Mouse (Mus musculus) thymus, adult 2 months (tissue): ENCODE measurements around the gene Ptbp1. TPM values are rescaled to one million over a fixed set of nuclear protein-coding genes. Genes with fewer than 3 reads are reported as not detected.

Experiments used
- DNase-seq: peaks from one replicate; pipeline ENCODE4 v3.0.0; 2021
- H3K27ac ChIP-seq: fragments of 200-500 bp; 2 replicates; pipeline ENCODE4 v1.5.1; 2012; ENCODE audit warnings: low read length, control low read depth; ENCODE audit not compliant: control insufficient read depth, insufficient read depth
- H3K27me3 ChIP-seq: fragments of 200-500 bp; 2 replicates; pipeline ENCODE4 v1.6.1; 2012; ENCODE audit warnings: mild to moderate bottlenecking, low read length, moderate library complexity, mixed read lengths; ENCODE audit not compliant: control insufficient read depth, insufficient read depth
- H3K36me3 ChIP-seq: fragments of 200-500 bp; 2 replicates; pipeline ENCODE4 v1.6.1; 2012; ENCODE audit warnings: mild to moderate bottlenecking, low read length, moderate library complexity; ENCODE audit not compliant: control insufficient read depth, insufficient read depth
- H3K4me1 ChIP-seq: fragments of 200-500 bp; replicated peaks from 2 replicates; pipeline ENCODE4 v1.6.1; 2012; ENCODE audit warnings: low read length; ENCODE audit not compliant: control insufficient read depth, insufficient read depth
- H3K4me3 ChIP-seq: fragments of 200-500 bp; 2 replicates; pipeline ENCODE4 v1.5.1; 2012; ENCODE audit warnings: mild to moderate bottlenecking, low read length, control low read depth, moderate library complexity; ENCODE audit not compliant: control insufficient read depth, insufficient read depth
- CTCF ChIP-seq: fragments of 200-500 bp; IDR thresholded peaks from 2 replicates; pipeline ENCODE4 v1.5.1; 2012; ENCODE audit warnings: mild to moderate bottlenecking, control low read depth, low read length, moderate library complexity, borderline replicate concordance; ENCODE audit not compliant: control insufficient read depth, poor library complexity, insufficient read depth; ENCODE audit errors: extremely low read depth
- POLR2A ChIP-seq: fragments of 200-500 bp; IDR thresholded peaks from 2 replicates; pipeline ENCODE4 v1.6.1; 2012; ENCODE audit warnings: mild to moderate bottlenecking, low read length, control low read depth, moderate library complexity; ENCODE audit not compliant: control insufficient read depth, poor library complexity, insufficient read depth; ENCODE audit errors: extremely low read depth
- WGBS: fragments of 180-500 bp; shearing (Covaris S2); methylation state at CpG from one replicate; pipeline ENCODE4 v1.1.7; 2018; 5-methylcytosine and 5-hydroxymethylcytosine counted together
- polyA plus RNA-seq: library from polyadenylated mRNA; depleted of rRNA; stranded (reverse); fragments of >200 nt; gene quantifications from 2 replicates; pipeline ENCODE4 v1.2.3, GENCODE M21; 2012

Gene Ptbp1
- polyA plus RNA-seq, 1 experiment: 583 TPM

GRCm38 (mm10) chr10:79821731-79822130, 32.5 kb upstream of the Ptbp1 start:
- WGBS: 96% methylated on average over 12 of the region's 12 CpGs
- TF ChIP-seq CTCF (no peak), POLR2A (no peak)
- DNase-seq: no peak
- no peak overlapping the region for H3K27ac ChIP-seq
- peaks cover 8% of the 10 kb centered on the region for H3K36me3 ChIP-seq
- H3K27me3 ChIP-seq: no peaks in the 10 kb centered on the region
- H3K4me3 ChIP-seq: no peak overlapping the region
- H3K4me1 ChIP-seq: 0 out of 2 replicates have a peak, but pooled peaks cover 5% of the 10 kb centered on the region

GRCm38 (mm10) chr10:79822372-79822771, 31.9 kb upstream of the Ptbp1 start:
- Histone ChIP-seq H3K27me3 (no peaks in the 10 kb centered on the region), H3K36me3 (peaks cover 8% of the 10 kb centered on the region), H3K4me1 (0 out of 2 replicates have a peak, but pooled peaks cover 5% of the 10 kb centered on the region), H3K27ac (no peak overlapping the region), H3K4me3 (no peak overlapping the region)
- 93% methylated on average over 17 of the region's 17 CpGs for WGBS
- TF ChIP-seq CTCF (no peak), POLR2A (no peak)
- DNase-seq: no peak

DNA sequence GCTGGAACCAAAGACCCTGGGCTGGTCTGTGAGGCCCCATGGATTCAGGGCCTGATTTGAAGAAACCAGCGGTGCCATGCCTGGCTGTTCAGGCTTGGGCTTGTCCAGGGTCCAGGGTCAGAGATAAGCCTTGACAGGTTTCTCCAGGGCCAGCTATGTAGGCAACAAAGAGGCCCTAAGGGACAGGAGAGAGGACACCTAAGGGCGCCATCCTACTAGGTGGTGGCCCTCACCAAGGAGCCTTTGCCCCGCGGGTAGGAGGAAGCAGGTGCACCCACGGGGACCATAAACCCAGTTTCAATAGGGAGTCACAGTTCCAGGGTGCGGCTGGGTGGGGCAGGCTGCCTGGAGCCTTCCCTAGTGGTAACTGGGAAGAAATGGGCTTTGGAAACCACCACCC, 31.2 kb upstream of the Ptbp1 start:
- no peak for TF ChIP-seq POLR2A
- no peak for TF ChIP-seq CTCF

GRCm38 (mm10) chr10:79824413-79824812, 29.8 kb upstream of the Ptbp1 start:
- TF ChIP-seq CTCF (no peak), POLR2A (no peak)
- H3K36me3 ChIP-seq: peaks cover 3% of the 10 kb centered on the region
- DNase-seq: no peak
- H3K27me3 ChIP-seq: no peaks in the 10 kb centered on the region
- 41% methylated on average over 6 of the region's 6 CpGs for WGBS
- H3K4me3 ChIP-seq: no peak overlapping the region
- no peak overlapping the region for H3K27ac ChIP-seq
- H3K4me1 ChIP-seq: 0 out of 2 replicates have a peak, but pooled peaks cover 5% of the 10 kb centered on the region

More for the DNA sequence above, 31.2 kb upstream of the Ptbp1 start:
- no peak for DNase-seq
- 0 out of 2 replicates have a peak, but pooled peaks cover 5% of the 10 kb centered on the region for H3K4me1 ChIP-seq
- H3K27me3 ChIP-seq: no peaks in the 10 kb centered on the region
- H3K36me3 ChIP-seq: peaks cover 8% of the 10 kb centered on the region
- no peak overlapping the region for H3K4me3 ChIP-seq
- WGBS: 47% methylated on average over 6 of the region's 6 CpGs
- H3K27ac ChIP-seq: no peak overlapping the region

GRCm38 (mm10) chr10:79831583-79831982, 22.6 kb upstream of the Ptbp1 start:
- Histone ChIP-seq H3K27ac (no peak overlapping the region), H3K4me3 (no peak overlapping the region), H3K36me3 (no peaks in the 10 kb centered on the region), H3K4me1 (peaks cover 25% of the 10 kb centered on the region), H3K27me3 (no peaks in the 10 kb centered on the region)
- TF ChIP-seq CTCF (no peak), POLR2A (no peak)
- no peak for DNase-seq
- WGBS: 37% methylated on average over 3 of the region's 3 CpGs

- DNase-seq: peak; percentile 37
- no peak overlapping the region for H3K4me3 ChIP-seq
- H3K27ac ChIP-seq: no peak overlapping the region
- 11% methylated on average over 7 of the region's 7 CpGs for WGBS
- no peaks in the 10 kb centered on the region for H3K27me3 ChIP-seq
- TF ChIP-seq CTCF: no peak
- H3K36me3 ChIP-seq: no peaks in the 10 kb centered on the region
- peaks cover 25% of the 10 kb centered on the region for H3K4me1 ChIP-seq
These were observed 22.0 kb upstream of the Ptbp1 start for GRCm38 (mm10) chr10:79832026-79832785.

DNA sequence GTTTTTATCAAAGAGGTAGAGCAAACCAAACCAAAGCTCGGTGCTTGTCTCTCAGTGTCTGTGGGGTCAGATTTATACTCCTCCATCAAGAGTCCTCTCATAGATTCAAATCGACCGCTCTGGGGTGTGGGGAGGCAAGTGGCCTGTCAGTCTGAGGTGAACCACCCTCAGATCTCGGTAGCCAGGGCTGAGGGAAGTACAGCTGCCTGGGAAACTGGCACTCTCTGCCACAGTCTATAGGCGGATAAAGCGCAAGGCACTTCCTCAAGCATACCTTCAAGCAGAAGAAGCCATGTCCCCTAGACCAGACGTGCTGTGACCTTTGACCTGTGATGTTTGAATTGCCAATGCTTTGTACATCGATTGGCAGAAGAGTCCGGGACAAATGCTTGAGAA, 21.4 kb upstream of the Ptbp1 start:
- H3K4me1 ChIP-seq: peaks cover 25% of the 10 kb centered on the region
- DNase-seq: no peak
- no peak for TF ChIP-seq POLR2A
- no peak for TF ChIP-seq CTCF
- 35% methylated on average over 9 of the region's 9 CpGs for whole genome bisulfite sequencing
- no peaks in the 10 kb centered on the region for H3K36me3 ChIP-seq
- no peak overlapping the region for H3K4me3 ChIP-seq
- no peak overlapping the region for H3K27ac ChIP-seq
- no peaks in the 10 kb centered on the region for H3K27me3 ChIP-seq
